Mouse (Mus musculus) 3134 (cell line): ENCODE measurements at regions not wholly inside any gene's neighbourhood (a gene's known extent, or its start where the extent isn't known, plus 50 kb on each side); places are given as distances from the start of the nearest gene placed in this dataset.

ENCODE experiments used
- DNase-seq: peaks from one replicate; pipeline ENCODE4 v3.0.0-alpha.2; 2011; ENCODE audit warnings: low spot score; ENCODE audit not compliant: insufficient read length; ENCODE audit errors: extremely low read depth

DNA sequence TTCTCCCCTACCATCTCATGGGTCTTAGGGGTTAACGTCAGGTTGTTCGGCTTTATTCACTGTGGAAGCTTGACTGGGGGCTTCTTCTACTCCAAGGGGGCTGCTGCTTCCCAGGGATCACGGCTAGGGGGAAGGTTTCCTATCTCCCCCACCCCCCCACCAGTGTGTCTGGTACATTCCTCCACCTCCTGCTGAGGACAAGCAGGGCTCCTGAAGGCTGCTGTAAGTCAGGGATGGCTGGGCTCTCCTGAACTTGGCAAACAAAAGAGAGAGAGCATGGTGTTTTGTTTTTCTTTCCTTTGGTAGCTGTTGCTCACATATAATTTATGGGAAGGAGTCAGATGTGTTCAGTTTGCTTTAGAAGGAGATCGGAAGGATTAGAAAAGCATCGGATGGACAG, 54.7 kb upstream of the Commd3 start:
- DNase-seq = no peak

DNA sequence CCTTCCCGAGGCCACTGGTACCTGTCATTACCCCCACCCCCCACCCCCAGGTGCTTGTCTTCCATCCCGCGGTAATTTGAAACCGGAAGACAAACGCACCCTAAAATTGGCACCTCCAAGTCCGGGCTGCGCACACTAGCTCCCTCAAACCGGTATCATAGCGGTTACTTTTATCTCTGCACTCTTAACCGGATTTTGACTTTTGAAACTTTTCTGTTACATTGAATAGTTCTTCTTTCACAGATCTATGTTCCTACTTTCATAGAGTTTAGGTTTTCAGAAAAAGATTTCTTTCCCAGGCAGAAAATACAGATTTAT, 62.4 kb upstream of the Commd3 start:
- no peak for DNase-seq

DNA sequence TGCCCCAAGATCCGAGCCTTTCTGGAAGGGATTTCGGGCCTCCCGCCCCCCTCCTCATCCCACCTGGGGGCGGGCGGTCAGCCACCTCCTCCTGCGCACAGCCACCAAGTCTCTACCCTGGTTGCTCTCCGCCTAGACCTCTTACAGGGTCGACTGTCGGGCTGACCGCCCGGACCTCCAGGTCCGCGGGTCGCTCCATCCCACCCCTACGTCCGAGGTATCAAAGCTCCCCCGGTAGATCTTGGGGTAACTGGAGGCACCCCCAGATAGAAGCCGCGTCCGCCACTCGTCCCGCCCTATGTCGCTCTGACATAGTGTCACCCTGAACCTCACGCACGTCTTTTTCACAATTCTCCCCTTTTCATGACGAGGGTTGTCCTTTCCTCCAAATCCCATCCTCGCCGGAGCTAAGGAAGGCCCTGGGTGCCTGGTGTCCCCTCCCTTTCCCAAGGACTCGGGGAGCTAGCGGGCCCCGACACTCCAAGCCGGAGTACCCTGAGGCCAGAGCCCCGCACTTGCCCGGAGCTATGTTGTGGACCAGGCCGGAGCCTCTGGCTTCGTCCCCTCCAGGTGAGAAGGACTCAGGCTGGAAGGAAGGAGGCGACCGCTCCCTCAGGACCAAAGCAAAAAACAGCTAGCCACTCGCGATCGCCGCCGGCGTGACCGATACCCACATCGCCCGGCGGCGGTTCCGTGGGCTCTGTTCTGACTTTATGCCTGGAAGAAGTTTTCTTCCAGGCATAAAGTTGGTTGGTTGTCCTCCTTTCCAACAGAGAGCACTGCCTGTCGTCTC, 62.9 kb upstream of the Commd3 start:
- DNase-seq = no peak

- no peak for DNase-seq
These were observed 63.7 kb upstream of the Commd3 start for GRCm38 (mm10) chr2:18608260-18609074.

- no peak for DNase-seq
These were observed 64.5 kb upstream of the Commd3 start for GRCm38 (mm10) chr2:18607586-18608259.

DNA sequence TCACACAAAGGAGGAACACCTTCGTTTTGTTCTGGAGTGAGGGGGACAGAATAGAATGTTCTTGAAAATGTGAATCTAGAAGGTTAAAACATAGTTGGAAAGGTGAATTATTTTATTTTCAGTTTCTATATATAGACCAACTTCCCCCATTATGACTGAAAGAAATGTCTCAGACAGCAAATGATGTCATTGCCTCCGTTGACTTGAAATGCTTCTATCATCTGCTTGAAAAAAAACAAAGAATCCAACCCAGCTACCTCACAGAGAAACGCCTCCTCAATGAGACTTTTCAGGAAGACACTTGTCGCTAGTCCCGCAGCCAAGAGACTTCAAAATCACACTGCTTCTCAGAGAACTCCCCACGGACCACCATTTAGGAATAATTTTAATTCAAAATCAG, 65.1 kb upstream of the Commd3 start:
- no peak for DNase-seq

DNA sequence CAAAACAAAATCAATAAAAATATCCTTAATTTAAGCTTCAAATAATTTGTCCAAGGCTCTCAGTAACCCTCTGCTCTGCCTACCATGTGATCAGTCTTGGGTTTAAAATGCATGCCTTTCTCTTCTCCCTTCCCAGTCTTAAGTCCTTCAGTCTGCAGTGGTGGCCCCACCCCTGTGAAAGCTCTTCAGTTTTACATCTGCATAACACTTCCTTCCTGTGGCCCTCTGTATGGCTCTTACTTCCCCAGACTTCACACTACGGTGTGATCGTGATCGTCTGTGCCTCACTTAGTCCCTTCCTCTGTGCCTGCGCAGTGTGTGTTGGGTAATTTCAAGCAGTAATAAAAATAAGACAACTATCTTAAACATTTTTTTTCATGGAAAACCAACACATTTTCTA, 80.0 kb upstream of the Commd3 start:
- no peak for DNase-seq

DNA sequence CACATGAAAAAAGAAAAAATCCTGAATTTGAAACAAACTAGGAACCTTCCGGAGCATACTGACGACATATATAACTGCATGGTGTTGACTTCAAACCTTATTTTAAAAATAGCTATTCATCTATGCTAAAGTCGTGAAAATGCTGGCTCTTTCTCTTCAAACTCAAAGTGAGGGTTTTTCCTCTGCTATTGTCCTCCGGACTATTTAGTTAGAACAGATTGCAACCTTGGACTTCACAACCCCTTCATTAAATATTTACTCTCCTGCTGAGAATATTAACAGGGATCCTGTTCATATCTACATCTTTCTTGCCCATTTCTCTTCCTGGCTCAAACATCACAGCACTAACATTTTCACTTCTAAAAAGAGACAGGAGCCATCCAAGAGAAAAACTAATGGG, 84.0 kb upstream of the Commd3 start:
- DNase-seq = no peak

GRCm38 (mm10) chr2:18587746-18588231, 84.4 kb upstream of the Commd3 start:
- peak; percentile 46 for DNase-seq

DNA sequence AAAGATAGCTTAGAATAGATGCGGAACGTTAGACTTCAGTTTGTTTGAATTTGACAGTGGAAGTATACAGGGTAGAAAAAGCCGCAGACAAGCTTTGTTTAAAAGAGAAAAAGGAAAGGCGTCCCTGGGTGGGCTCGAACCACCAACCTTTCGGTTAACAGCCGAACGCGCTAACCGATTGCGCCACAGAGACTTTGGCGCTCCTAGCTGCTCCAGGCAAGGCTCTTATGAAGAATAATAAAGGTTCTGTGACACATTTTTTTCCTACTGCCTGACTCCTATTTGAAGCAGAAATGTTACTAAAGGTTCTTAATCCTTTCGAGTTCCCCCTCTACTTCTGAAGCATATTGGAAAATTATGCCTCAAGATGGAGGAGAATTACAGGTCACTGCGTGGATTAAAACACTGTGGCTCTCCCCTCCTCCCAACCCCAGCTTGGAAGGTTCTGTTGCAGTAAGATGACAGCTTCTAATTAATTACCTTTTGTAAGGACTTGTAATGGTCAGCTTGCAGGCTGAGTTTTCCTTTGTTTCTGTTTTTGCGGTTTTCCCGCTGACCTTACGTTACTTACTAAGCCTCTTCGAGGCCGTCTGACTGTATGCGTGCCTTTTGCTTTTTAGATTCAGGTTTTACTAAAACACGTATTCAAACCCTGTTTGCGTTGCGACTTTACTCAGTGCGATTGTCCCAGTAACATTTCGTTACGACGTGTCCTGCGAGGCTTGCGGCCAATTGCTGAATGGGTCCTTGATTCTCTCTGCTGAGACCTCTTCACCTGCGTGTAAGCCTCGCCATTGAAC, 85.1 kb upstream of the Commd3 start:
- peak; percentile 73 for DNase-seq

DNA sequence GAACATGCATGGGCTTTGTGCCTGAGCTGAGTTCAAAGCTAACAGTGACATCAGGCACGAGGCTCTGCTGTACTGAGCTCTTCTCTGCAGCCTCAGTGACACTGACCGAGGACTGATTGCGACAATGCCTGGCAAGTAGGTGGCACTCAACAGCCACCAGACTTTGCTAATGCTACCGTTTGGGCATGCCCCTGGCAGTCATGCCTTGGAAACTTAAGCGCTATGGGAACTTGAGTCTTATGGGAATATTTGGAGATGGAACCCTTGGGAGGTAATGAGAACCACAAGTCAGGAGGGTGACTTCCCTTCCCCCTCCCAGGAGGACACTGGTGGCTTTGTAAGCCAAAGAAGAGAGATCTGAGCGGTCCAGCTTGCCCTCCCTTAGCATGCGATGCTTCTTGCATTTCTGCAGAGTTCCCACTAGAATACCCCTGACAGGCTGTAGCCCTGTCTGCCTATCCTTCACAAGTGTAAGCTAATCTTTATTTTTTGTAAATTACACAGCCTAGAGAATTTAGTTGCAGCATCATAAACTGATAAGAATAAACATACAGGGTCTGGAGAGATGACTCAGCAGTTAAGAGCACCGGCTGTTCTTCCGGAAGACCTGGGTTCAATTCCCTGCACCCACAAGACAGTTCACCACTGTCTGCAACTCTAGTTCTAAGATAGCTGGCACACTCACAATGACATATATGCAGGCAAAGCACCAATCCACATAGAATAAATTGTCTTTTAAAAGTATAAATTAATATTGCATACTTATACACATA, 86.4 kb upstream of the Commd3 start:
- no peak for DNase-seq

DNA sequence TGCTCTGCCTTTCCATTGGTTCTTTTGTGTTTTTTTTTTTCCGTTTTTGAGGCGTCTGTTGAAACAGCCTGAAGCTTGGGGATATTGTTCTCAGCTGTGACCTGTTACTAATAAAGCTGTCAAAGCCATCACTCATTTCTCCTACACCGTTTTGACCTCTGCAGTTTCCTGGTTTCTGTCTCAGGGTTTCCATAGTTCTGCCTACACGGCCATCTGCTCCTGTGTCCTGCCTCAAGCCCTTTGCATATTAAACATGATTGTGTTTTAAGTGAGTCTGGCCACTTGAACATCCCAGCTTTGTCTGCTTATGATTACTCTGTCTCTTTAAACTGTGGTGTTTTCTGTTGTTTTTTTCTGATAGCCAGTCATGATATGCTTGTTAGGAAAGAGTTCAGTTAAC, 114.1 kb upstream of the Commd3 start:
- no peak for DNase-seq

- no peak for DNase-seq
These were observed 124.1 kb upstream of the Commd3 start for GRCm38 (mm10) chr2:18547964-18548643.

- DNase-seq = no peak
These were observed 131.8 kb upstream of the Dnajc1 start for GRCm38 (mm10) chr2:18524387-18524786.

DNA sequence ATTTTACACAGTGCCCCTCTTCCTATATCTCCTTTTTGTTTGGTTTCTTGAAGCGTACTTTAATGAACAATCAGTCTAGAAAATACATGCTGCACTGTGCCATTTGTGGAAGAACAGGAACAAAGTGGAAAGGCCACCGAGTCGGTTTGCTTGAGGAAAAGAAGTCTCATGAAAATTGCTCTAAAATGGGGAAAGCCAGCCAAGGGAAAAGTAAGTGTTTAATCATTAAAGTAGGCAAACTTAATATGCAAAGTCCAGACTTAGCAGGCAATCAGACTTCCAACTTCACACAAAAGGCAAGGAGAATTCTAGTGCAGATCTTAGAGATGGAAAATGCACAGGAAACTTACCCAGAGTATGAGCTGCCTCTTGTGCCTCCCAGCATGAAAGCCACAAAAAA, 131.3 kb upstream of the Dnajc1 start:
- no peak for DNase-seq

GRCm38 (mm10) chr2:18513435-18513834, 120.8 kb upstream of the Dnajc1 start:
- no peak for DNase-seq

DNA sequence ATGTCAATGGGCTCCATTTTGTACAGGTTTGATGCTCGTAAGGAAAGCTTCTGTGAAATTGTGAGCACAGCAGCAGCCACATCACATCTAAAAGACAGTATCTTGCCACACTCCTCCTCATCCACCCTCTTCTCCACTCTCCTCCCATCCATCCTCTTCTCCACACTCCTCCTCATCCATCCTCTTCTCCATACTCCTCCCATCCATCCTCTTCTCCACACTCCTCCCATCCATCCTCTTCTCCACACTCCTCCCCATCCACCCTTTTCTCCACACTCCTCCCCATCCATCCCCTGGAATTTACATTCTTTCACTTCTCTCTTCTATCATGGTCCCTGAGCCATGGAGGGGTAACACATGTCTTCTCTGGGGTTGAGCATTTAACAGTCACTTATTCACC, 116.7 kb upstream of the Dnajc1 start:
- DNase-seq = no peak

GRCm38 (mm10) chr2:18473361-18473771, 80.7 kb upstream of the Dnajc1 start:
- DNase-seq = peak; percentile 4

- DNase-seq = no peak
These were observed 68.3 kb upstream of the Dnajc1 start for GRCm38 (mm10) chr2:18460901-18461300.
